Mouse (Mus musculus) c-Kit-positive CD71-positive TER-119-negative erythroid progenitor cells, embryonic 14.5 days (primary cell): ENCODE measurements around the gene Iqgap2.

Experiments used
- DNase-seq: peaks from one replicate; pipeline ENCODE4 v3.0.0-alpha.2; 2013; ENCODE audit warnings: low read depth

Gene Iqgap2

GRCm38 (mm10) chr13:95583237-95584189 is 308.2 kb downstream of the Iqgap2 start:
- no peak for DNase-seq

GRCm38 (mm10) chr13:95581850-95582249 is 309.9 kb downstream of the Iqgap2 start:
- no peak for DNase-seq

DNA sequence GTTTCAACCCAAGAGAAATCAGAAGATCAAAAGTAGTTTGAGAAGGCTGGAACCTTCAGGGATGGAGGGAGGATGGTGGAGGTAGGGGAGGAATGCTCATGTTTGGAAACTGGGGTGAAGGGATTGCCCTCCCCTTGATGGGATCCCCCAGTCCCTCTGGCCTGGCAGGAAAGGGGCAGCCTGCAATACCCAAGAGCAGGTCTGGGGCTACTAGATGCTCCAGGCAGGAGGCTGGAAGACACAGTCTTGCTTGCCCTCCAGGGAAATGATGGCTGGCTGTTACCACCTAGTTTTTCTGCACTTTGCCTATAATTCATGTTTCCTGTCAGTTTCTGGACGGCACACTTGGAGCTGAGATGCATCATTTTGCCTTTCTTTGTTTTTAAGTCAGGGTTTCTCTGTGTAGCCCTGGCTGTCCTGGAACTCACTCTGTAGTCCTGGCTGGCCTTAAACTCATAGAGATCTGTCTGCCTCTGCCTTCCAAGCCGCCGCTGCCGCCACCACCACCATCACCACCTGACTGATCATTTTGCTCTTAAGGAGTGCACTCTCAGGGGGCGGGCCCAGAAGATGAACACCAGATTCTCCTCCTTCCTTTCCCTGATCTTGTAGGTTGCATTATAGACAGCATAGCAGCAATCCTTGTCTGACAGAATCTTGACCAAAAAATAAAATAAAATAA is 313.6 kb downstream of the Iqgap2 start:
- no peak for DNase-seq
